Mouse (Mus musculus) spleen, adult 2 months (tissue): ENCODE results near the gene Slc1a3.

Experiments used
- CTCF ChIP-seq: fragments of 200-500 bp; IDR thresholded peaks from 2 replicates; pipeline ENCODE4 v1.5.1; 2011; ENCODE audit warnings: mild to moderate bottlenecking, inconsistent platforms; ENCODE audit not compliant: insufficient read depth, insufficient read length, insufficient replicate concordance; ENCODE audit errors: extremely low read depth
- POLR2A ChIP-seq: fragments of 200-500 bp; IDR thresholded peaks from 2 replicates; pipeline ENCODE4 v1.6.1; 2011; ENCODE audit warnings: low read depth, low read length, inconsistent platforms

DNA sequence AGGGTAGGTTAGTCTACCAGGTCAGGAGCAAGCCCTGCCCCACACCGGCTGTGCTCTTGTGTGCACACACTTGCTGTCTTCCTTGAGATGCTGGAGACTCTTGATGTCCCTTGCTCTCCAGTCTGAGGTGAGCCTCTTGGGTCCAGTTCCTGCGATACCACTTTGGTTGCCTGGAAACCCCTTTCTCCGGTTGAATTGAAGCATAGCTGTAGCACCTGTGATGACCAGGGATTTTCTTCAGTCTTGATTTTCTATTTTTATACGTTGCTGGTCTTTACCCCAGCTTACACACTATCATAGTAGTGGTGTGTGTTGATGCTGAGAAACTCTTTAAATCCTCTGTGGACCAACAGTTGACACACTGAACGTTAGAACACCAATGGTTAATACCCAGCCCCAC lies 95.9 kb downstream of the Slc1a3 start:
- no peak for TF ChIP-seq CTCF
- no peak for TF ChIP-seq POLR2A
